In the genomic region with DNA sequence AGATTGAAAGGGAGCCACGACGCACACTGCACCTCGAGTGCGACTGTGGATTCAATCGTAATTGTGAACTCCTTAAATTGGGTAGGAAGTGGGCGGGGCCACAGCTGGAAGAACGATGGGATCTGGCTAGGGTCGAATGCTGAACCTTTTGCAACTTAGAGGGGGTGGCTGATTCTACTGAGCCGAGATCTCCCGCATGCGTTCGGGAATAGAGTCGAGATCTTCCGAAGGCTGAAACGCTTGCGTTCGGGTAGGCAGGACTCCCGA, we compare ENCODE assay signal across 8 mouse cellular contexts. TPM values are rescaled to one million over a fixed set of nuclear protein-coding genes. Genes with fewer than 3 reads are reported as not detected.
A peak's percentile ranks its signal among the peaks of the same experiment; 100 is the strongest.
DNase-seq lines count a peak whose midpoint lies in the region; ATAC-seq and TF ChIP-seq lines count a peak whose summit lies in the region.

No protein-coding gene starts in this region.

- no peaks in the 10 kb centered on the region for H3K9me3 ChIP-seq in heart, postnatal 0 days (replicated peaks; ENCODE audit: control insufficient read depth, low read length)
- no peaks in the 10 kb centered on the region for H3K9me3 ChIP-seq in G1E (replicated peaks)
- no peaks in the 10 kb centered on the region for H3K9me3 ChIP-seq in forebrain, postnatal 0 days (ENCODE audit: low read length)

- H3K27me3 ChIP-seq in heart, postnatal 0 days (ENCODE audit: control insufficient read depth, insufficient read depth, low read length), result no peaks in the 10 kb centered on the region
- no peaks in the 10 kb centered on the region for H3K27me3 ChIP-seq in G1E (ENCODE audit: insufficient read depth, low read length)
- no peaks in the 10 kb centered on the region for H3K27me3 ChIP-seq in forebrain, postnatal 0 days (ENCODE audit: insufficient read depth, low read length)

- no peak for TF ChIP-seq CTCF in heart, postnatal 0 days (IDR thresholded peaks at IDR 0.05; ENCODE audit: low read depth)
- no peak for TF ChIP-seq CTCF in G1E (IDR thresholded peaks at IDR 0.05; ENCODE audit: low read depth, low read length)
- no peak for TF ChIP-seq CTCF in forebrain, postnatal 0 days (IDR thresholded peaks at IDR 0.05; ENCODE audit: low read depth)

- peak overlapping the region; percentile 75 for H3K9ac ChIP-seq in heart, postnatal 0 days (replicated peaks; ENCODE audit: low read depth, low read length)
- peak overlapping the region; percentile 73 for H3K9ac ChIP-seq in forebrain, postnatal 0 days

- H3K4me3 ChIP-seq in heart, postnatal 0 days (ENCODE audit: low read depth, low read length), result peak overlapping the region; percentile 76
- peak overlapping the region; percentile 88 for H3K4me3 ChIP-seq in G1E (ENCODE audit: low read depth, low read length)
- peak overlapping the region; percentile 56 for H3K4me3 ChIP-seq in forebrain, postnatal 0 days (ENCODE audit: low read depth, low read length)
- H3K4me3 ChIP-seq in macrophage (ENCODE audit: inconsistent target), result peak overlapping the region; percentile 61

- H3K79me2 ChIP-seq in macrophage (ENCODE audit: inconsistent target), result peaks cover 36% of the 10 kb centered on the region

- H3K36me3 ChIP-seq in heart, postnatal 0 days (replicated peaks; ENCODE audit: control insufficient read depth, insufficient read depth, low read length), result peaks cover 27% of the 10 kb centered on the region
- peaks cover 54% of the 10 kb centered on the region for H3K36me3 ChIP-seq in G1E (replicated peaks)
- H3K36me3 ChIP-seq in forebrain, postnatal 0 days (ENCODE audit: insufficient read depth), result peaks cover 22% of the 10 kb centered on the region; the same call in 1 of the 2 replicates
- peaks cover 22% of the 10 kb centered on the region for H3K36me3 ChIP-seq in macrophage (ENCODE audit: inconsistent target)

- no peak for ATAC-seq in heart, postnatal 0 days (ENCODE audit: insufficient read depth, low read depth)
- ATAC-seq in G1E (ENCODE audit: extremely low read depth, insufficient number of reproducible peaks, low FRiP score, poor library complexity, severe bottlenecking), result no peak
- ATAC-seq in forebrain, postnatal 0 days, result peak; percentile 23

- TF ChIP-seq EP300 in heart, postnatal 0 days (IDR thresholded peaks at IDR 0.05; ENCODE audit: low read depth), result no peak

- H3K27ac ChIP-seq in heart, postnatal 0 days (ENCODE audit: low read depth), result peak overlapping the region; percentile 91
- H3K27ac ChIP-seq in forebrain, postnatal 0 days (ENCODE audit: low read depth, low read length), result peak overlapping the region; percentile 84
- peak overlapping the region; percentile 91 for H3K27ac ChIP-seq in macrophage

- WGBS in heart, postnatal 0 days, result under 1% methylated on average over 18 of the region's 18 CpGs
- under 1% methylated on average over 18 of the region's 18 CpGs for WGBS in forebrain, postnatal 0 days
- 0% methylated on average over 18 of the region's 18 CpGs for WGBS in macrophage (ENCODE audit: missing documents)

- DNase-seq in heart, postnatal 0 days (ENCODE audit: low spot score), result no peak
- no peak for DNase-seq in heart, adult 11 months
- DNase-seq in G1E (ENCODE audit: low spot score) (no peak), MN1 (ENCODE audit: low spot score) (no peak)
- DNase-seq in forebrain, postnatal 0 days, result peak; percentile 84
- DNase-seq in layer of hippocampus, adult 18-20 months (ENCODE audit: low spot score in 2 of 2), result no peak
- DNase-seq in right cerebral cortex, adult 2 months (ENCODE audit: low spot score in 2 of 2), result no peak

- peaks cover 14% of the 10 kb centered on the region for H3K4me1 ChIP-seq in heart, postnatal 0 days (ENCODE audit: control insufficient read depth, insufficient read depth)
- H3K4me1 ChIP-seq in G1E (ENCODE audit: insufficient read depth, low read depth, low read length), result peaks cover 39% of the 10 kb centered on the region
- H3K4me1 ChIP-seq in forebrain, postnatal 0 days (ENCODE audit: insufficient read depth), result peaks cover 12% of the 10 kb centered on the region; the same call in 1 of the 2 replicates

- H3K4me2 ChIP-seq in heart, postnatal 0 days (ENCODE audit: low read depth, low read length), result peak overlapping the region; percentile 97
- peak overlapping the region; percentile 79 for H3K4me2 ChIP-seq in forebrain, postnatal 0 days (ENCODE audit: low read depth)

RNA-seq across cellular contexts. Expression of gene Mboat7, which starts 0.4 kb away (rescaled TPM):
- 33.7 and 48.4 TPM in 2 replicates for total RNA-seq in heart, postnatal 0 days (2014; rRNA removed; ENCODE audit: low replicate concordance)
- 19.6 and 20.3 TPM in 2 replicates for polyA plus RNA-seq in heart, postnatal 0 days (2015; fragmentation: Nextera tagmentation; extraction: Ambion mirVana)
- total RNA-seq in G1E (2014; fragmentation: Nextera tagmentation) (36.2 and 38.0 TPM in 2 replicates), G1E (2017) (20.6 and 21.3 TPM in 2 replicates)
- polyA plus RNA-seq in G1E (2012) (57.0 and 67.4 TPM in 2 replicates), macrophage (2018) (31.1 to 42.2 TPM (median 40.9 TPM) in 3 replicates)
- 112 and 165 TPM in 2 replicates for total RNA-seq in forebrain, postnatal 0 days (2014; rRNA removed)
- 81.8 and 107 TPM in 2 replicates for polyA plus RNA-seq in forebrain, postnatal 0 days (2015; fragmentation: Nextera tagmentation; extraction: Ambion mirVana)
- 10 to 100 TPM; 10.6 to 49.7 (median 21.6) TPM for total RNA-seq in macrophage (2018; cell fraction: chromatin; rRNA removed)
- 10 to 100 TPM; 19.8 to 52.3 (median 32.5) TPM for total RNA-seq in macrophage (2018; cell fraction: cytosol; rRNA removed)
- total RNA-seq in macrophage (2018; cell fraction: nucleus; rRNA removed), result 10 to 100 TPM; 25.0 to 66.8 (median 38.6) TPM
- total RNA-seq in layer of hippocampus, adult 18-20 months (2021), result 100 to 1,000 TPM; 167 to 184 TPM

RNA-seq across cellular contexts. Expression of gene Tsen34, which starts 1.1 kb away (rescaled TPM):
- 289 and 303 TPM in 2 replicates for total RNA-seq in heart, postnatal 0 days (2014; rRNA removed; ENCODE audit: low replicate concordance)
- 170 and 183 TPM in 2 replicates for polyA plus RNA-seq in heart, postnatal 0 days (2015; fragmentation: Nextera tagmentation; extraction: Ambion mirVana)
- total RNA-seq in G1E (2014; fragmentation: Nextera tagmentation) (7.8 and 8.4 TPM in 2 replicates), G1E (2017) (17.0 and 28.6 TPM in 2 replicates)
- polyA plus RNA-seq in G1E (2012) (70.3 and 100 TPM in 2 replicates), macrophage (2018) (16.8 to 42.4 TPM (median 42.3 TPM) in 3 replicates)
- total RNA-seq in forebrain, postnatal 0 days (2014; rRNA removed), result 291 and 292 TPM in 2 replicates
- polyA plus RNA-seq in forebrain, postnatal 0 days (2015; fragmentation: Nextera tagmentation; extraction: Ambion mirVana), result 259 and 282 TPM in 2 replicates
- total RNA-seq in macrophage (2018; cell fraction: chromatin; rRNA removed), result 10 to 100 TPM in 24 of 26 experiments, 1 to 10 TPM in 2; 8.2 to 50.8 (median 30.6) TPM
- 10 to 100 TPM; 21.9 to 48.2 (median 37.9) TPM for total RNA-seq in macrophage (2018; cell fraction: cytosol; rRNA removed)
- total RNA-seq in macrophage (2018; cell fraction: nucleus; rRNA removed), result 10 to 100 TPM; 11.7 to 48.9 (median 26.5) TPM
- total RNA-seq in layer of hippocampus, adult 18-20 months (2021), result 10 to 100 TPM; 79.6 to 89.9 TPM

RNA-seq across cellular contexts. Expression of gene Rps9, which starts 10.1 kb away (rescaled TPM):
- 785 and 888 TPM in 2 replicates for total RNA-seq in heart, postnatal 0 days (2014; rRNA removed; ENCODE audit: low replicate concordance)
- 816 and 864 TPM in 2 replicates for polyA plus RNA-seq in heart, postnatal 0 days (2015; fragmentation: Nextera tagmentation; extraction: Ambion mirVana)
- total RNA-seq in G1E (2014; fragmentation: Nextera tagmentation) (1,085 and 1,090 TPM in 2 replicates), G1E (2017) (2,177 and 2,187 TPM in 2 replicates)
- polyA plus RNA-seq in G1E (2012) (598 and 1,340 TPM in 2 replicates), macrophage (2018) (597 to 1,790 TPM (median 1,385 TPM) in 3 replicates)
- 1,013 and 1,830 TPM in 2 replicates for total RNA-seq in forebrain, postnatal 0 days (2014; rRNA removed)
- 807 and 937 TPM in 2 replicates for polyA plus RNA-seq in forebrain, postnatal 0 days (2015; fragmentation: Nextera tagmentation; extraction: Ambion mirVana)
- 100 to 1,000 TPM; 101 to 576 (median 304) TPM for total RNA-seq in macrophage (2018; cell fraction: chromatin; rRNA removed)
- 1,000 to 10,000 TPM; 1,050 to 1,807 (median 1,316) TPM for total RNA-seq in macrophage (2018; cell fraction: cytosol; rRNA removed)
- total RNA-seq in macrophage (2018; cell fraction: nucleus; rRNA removed), result 100 to 1,000 TPM; 259 to 636 (median 352) TPM
- total RNA-seq in layer of hippocampus, adult 18-20 months (2021), result 100 to 1,000 TPM; 390 to 414 TPM

RNA-seq across cellular contexts. Expression of gene Tmc4, which starts 16.4 kb away (rescaled TPM):
- total RNA-seq in heart, postnatal 0 days (2014; rRNA removed; ENCODE audit: low replicate concordance), result 0.31 and 0.99 TPM in 2 replicates
- 2.3 and 3.2 TPM in 2 replicates for polyA plus RNA-seq in heart, postnatal 0 days (2015; fragmentation: Nextera tagmentation; extraction: Ambion mirVana)
- 14.7 and 16.2 TPM in 2 replicates for total RNA-seq in G1E (2014; fragmentation: Nextera tagmentation)
- 4.6 and 5.5 TPM in 2 replicates for total RNA-seq in G1E (2017)
- 1.4 and 1.8 TPM in 2 replicates for polyA plus RNA-seq in G1E (2012)
- 3.1 and 3.5 TPM in 2 replicates for total RNA-seq in forebrain, postnatal 0 days (2014; rRNA removed)
- 0.93 and 2.0 TPM in 2 replicates for polyA plus RNA-seq in forebrain, postnatal 0 days (2015; fragmentation: Nextera tagmentation; extraction: Ambion mirVana)
- 10 to 100 TPM in 16 of 26 experiments, 1 to 10 TPM in 10; 3.3 to 25.9 (median 11.9) TPM for total RNA-seq in macrophage (2018; cell fraction: chromatin; rRNA removed)
- 1 to 10 TPM in 7 of 26 experiments, under 1 TPM in 19; 0.33 to 2.0 (median 0.82) TPM for total RNA-seq in macrophage (2018; cell fraction: cytosol; rRNA removed)
- total RNA-seq in macrophage (2018; cell fraction: nucleus; rRNA removed), result 10 to 100 TPM in 8 of 26 experiments, 1 to 10 TPM in 18; 2.2 to 21.0 (median 5.2) TPM
- 0.28 to 2.0 TPM (median 0.70 TPM) in 3 replicates for polyA plus RNA-seq in macrophage (2018)
- 1 to 10 TPM; 5.6 to 6.2 TPM for total RNA-seq in layer of hippocampus, adult 18-20 months (2021)

RNA-seq across cellular contexts. Expression of gene Pirb, which starts 26.4 kb away (rescaled TPM):
- 0.81 and 5.5 TPM in 2 replicates for total RNA-seq in heart, postnatal 0 days (2014; rRNA removed; ENCODE audit: low replicate concordance)
- 0.72 and 0.73 TPM in 2 replicates for polyA plus RNA-seq in heart, postnatal 0 days (2015; fragmentation: Nextera tagmentation; extraction: Ambion mirVana)
- total RNA-seq in G1E (2014; fragmentation: Nextera tagmentation) (0.53 and 0.63 TPM in 2 replicates), G1E (2017) (7.8 and 8.9 TPM in 2 replicates)
- polyA plus RNA-seq in G1E (2012) (0.12 and 0.18 TPM in 2 replicates), macrophage (2018) (163 to 667 TPM (median 409 TPM) in 3 replicates)
- total RNA-seq in forebrain, postnatal 0 days (2014; rRNA removed), result 0.48 and 0.54 TPM in 2 replicates
- 0.24 and 0.25 TPM in 2 replicates for polyA plus RNA-seq in forebrain, postnatal 0 days (2015; fragmentation: Nextera tagmentation; extraction: Ambion mirVana)
- total RNA-seq in macrophage (2018; cell fraction: chromatin; rRNA removed), result 1,000 to 10,000 TPM in 22 of 26 experiments, 100 to 1,000 TPM in 4; 983 to 1,799 (median 1,306) TPM
- total RNA-seq in macrophage (2018; cell fraction: cytosol; rRNA removed), result 100 to 1,000 TPM; 328 to 595 (median 441) TPM
- total RNA-seq in macrophage (2018; cell fraction: nucleus; rRNA removed), result 1,000 to 10,000 TPM in 17 of 26 experiments, 100 to 1,000 TPM in 9; 644 to 1,542 (median 1,089) TPM
- total RNA-seq in layer of hippocampus, adult 18-20 months (2021), result under 1 TPM in 1 of 2 experiments, not detected in 1; 0.15 TPM
